Mouse (Mus musculus): ENCODE results near the gene Clip3.

Gene Clip3

GRCm38 (mm10) chr7:30325364-30325763 lies 33.8 kb downstream of the Clip3 start:
- DNase-seq (ENCODE audit: extremely low spot score, low spot score): peak; percentile 59

GRCm38 (mm10) chr7:30326427-30326826 lies 34.9 kb downstream of the Clip3 start:
- DNase-seq (ENCODE audit: extremely low spot score, low spot score): no peak

- DNase-seq (ENCODE audit: extremely low spot score, low spot score): no peak
These were observed 35.6 kb downstream of the Clip3 start for GRCm38 (mm10) chr7:30327140-30327539.

- no peak for DNase-seq (ENCODE audit: extremely low spot score, low spot score)
These were observed 36.9 kb downstream of the Clip3 start for GRCm38 (mm10) chr7:30328379-30328778.

GRCm38 (mm10) chr7:30331887-30332286 lies 40.4 kb downstream of the Clip3 start:
- DNase-seq (ENCODE audit: extremely low spot score, low spot score): peak; percentile 76

GRCm38 (mm10) chr7:30332622-30333259 lies 41.2 kb downstream of the Clip3 start:
- DNase-seq (ENCODE audit: extremely low spot score, low spot score): no peak

- no peak for DNase-seq (ENCODE audit: extremely low spot score, low spot score)
These were observed 41.9 kb downstream of the Clip3 start for GRCm38 (mm10) chr7:30333436-30333835.

GRCm38 (mm10) chr7:30334563-30334962 lies 43.0 kb downstream of the Clip3 start:
- no peak for DNase-seq (ENCODE audit: extremely low spot score, low spot score)

GRCm38 (mm10) chr7:30335688-30336087 lies 44.2 kb downstream of the Clip3 start:
- DNase-seq (ENCODE audit: extremely low spot score, low spot score): no peak

GRCm38 (mm10) chr7:30336384-30336783 lies 44.9 kb downstream of the Clip3 start:
- peak; percentile 83 for DNase-seq (ENCODE audit: extremely low spot score, low spot score)

GRCm38 (mm10) chr7:30339432-30340109 lies 48.0 kb downstream of the Clip3 start:
- DNase-seq (ENCODE audit: extremely low spot score, low spot score): no peak

GRCm38 (mm10) chr7:30346635-30347379 lies 55.3 kb downstream of the Clip3 start:
- peak; percentile 77 for DNase-seq (ENCODE audit: extremely low spot score, low spot score)

- DNase-seq (ENCODE audit: extremely low spot score, low spot score): peak; percentile 71
These were observed 56.3 kb downstream of the Clip3 start for GRCm38 (mm10) chr7:30347828-30348227.

GRCm38 (mm10) chr7:30353279-30353822 lies 61.8 kb downstream of the Clip3 start:
- DNase-seq (ENCODE audit: extremely low spot score, low spot score): peak; percentile 68

- DNase-seq (ENCODE audit: extremely low spot score, low spot score): no peak
These were observed 62.5 kb downstream of the Clip3 start for GRCm38 (mm10) chr7:30354059-30354458.

Measured in neural tube, embryonic 10.5 days (tissue).